Mouse (Mus musculus) spleen, adult 12 weeks (tissue): ENCODE measurements around the gene Fxr2.
A peak's percentile ranks its signal among the peaks of the same experiment; 100 is the strongest.

Source experiments
- DNase-seq: peaks from one replicate; pipeline ENCODE4 v3.0.0; 2022; ENCODE audit warnings: low spot score

Fxr2 gene

DNA sequence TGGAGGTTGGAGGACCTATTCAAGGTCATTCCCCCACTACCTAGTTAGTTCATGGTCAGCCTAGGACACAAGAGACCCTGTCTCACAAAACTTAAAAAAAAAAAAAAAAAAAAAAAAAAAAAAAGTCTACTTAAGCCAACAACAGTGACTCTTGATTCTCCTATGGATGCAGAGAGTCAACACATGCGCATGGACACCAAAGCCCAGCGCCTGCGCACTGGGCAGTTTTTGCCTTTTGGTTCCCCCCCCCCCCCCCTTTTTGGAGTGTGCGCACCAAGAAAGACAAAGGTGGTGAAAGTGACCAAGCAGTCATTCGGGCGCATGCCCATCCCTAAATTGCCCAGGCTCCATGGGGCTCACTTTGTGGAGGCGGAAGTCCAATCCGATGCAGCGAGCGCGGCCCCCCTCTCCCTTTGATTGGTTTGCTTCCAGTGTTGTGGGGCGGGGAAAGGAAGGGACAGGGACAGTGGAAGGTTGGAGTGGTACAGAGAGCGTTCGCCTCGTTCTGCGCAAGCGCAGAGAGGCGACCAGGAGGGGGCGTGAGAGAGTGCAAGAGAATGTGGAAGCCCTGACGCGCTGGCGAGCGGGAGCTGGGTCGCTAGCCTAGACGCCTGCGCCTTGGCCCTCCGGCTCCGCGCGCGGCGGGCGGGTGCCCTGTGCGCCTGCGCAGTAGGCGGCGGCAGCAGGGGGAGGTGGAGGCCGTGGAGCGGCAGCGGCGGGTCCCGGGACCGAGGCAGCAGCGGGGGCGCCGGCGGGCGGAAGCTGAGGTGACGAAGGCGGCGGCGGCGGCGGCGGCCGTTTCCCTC lies at the start of gene Fxr2:
TSS of gene Fxr2 (plus strand) at position 707 of the 806 bp plus-strand sequence.
- peak; percentile 100 for DNase-seq

GRCm38 (mm10) chr11:69584008-69584407 lies 48.8 kb upstream of the Fxr2 start:
- no peak for DNase-seq

GRCm38 (mm10) chr11:69584937-69585336 lies 47.9 kb upstream of the Fxr2 start:
- DNase-seq = no peak

GRCm38 (mm10) chr11:69585718-69586325 lies 47.0 kb upstream of the Fxr2 start:
- peak; percentile 47 for DNase-seq

DNA sequence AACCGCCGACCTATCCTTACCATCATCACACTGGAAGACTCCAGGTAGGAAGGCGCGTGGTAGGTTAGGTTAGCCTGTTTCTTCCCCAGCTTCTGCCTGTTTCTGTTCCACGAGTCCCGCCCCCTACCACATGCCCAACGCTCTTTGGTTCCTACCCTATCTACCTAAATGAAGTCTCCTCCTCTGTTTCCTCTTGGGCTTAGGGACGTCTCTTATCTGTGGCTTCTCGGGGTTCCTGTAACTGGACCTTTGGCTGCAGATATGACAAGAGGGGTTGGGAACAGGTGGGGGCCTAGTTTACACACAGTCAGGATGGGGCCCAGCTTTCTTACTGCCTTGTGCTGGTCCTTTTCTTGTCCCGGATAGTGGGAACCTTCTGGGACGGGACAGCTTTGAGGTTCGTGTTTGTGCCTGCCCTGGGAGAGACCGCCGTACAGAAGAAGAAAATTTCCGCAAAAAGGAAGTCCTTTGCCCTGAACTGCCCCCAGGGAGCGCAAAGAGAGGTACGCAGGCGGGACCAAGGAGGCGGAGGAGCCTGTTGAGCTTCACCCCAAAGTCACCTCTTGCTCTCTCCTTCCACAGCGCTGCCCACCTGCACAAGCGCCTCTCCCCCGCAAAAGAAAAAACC lies 43.5 kb upstream of the Fxr2 start:
- DNase-seq = no peak

DNA sequence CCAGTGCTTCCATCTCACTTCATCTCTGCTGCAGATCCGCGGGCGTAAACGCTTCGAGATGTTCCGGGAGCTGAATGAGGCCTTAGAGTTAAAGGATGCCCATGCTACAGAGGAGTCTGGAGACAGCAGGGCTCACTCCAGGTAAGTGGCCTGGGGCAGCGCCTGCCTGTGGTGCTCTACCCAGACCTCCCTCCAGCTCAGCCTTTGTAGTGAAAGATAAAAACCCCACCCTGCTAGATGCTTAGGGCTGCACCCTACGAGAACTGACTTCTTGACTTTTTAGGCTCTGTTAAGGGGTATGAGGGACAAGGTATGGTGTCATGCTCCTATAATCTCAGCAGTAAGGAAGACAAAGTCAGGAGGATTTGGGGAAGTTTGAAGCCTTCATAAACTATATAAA lies 42.2 kb upstream of the Fxr2 start:
- DNase-seq = no peak

DNA sequence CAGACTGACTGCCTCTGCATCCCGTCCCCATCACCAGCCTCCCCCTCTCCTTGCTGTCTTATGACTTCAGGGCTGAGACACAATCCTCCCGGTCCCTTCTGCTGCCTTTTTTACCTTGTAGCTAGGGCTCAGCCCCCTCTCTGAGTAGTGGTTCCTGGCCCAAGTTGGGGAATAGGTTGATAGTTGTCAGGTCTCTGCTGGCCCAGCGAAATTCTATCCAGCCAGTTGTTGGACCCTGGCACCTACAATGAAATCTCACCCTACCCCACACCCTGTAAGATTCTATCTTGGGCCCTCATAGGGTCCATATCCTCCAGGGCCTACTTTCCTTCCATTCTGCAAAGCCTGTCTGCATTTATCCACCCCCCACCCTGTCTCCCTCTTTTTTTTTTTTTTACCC lies 41.4 kb upstream of the Fxr2 start:
- no peak for DNase-seq

DNA sequence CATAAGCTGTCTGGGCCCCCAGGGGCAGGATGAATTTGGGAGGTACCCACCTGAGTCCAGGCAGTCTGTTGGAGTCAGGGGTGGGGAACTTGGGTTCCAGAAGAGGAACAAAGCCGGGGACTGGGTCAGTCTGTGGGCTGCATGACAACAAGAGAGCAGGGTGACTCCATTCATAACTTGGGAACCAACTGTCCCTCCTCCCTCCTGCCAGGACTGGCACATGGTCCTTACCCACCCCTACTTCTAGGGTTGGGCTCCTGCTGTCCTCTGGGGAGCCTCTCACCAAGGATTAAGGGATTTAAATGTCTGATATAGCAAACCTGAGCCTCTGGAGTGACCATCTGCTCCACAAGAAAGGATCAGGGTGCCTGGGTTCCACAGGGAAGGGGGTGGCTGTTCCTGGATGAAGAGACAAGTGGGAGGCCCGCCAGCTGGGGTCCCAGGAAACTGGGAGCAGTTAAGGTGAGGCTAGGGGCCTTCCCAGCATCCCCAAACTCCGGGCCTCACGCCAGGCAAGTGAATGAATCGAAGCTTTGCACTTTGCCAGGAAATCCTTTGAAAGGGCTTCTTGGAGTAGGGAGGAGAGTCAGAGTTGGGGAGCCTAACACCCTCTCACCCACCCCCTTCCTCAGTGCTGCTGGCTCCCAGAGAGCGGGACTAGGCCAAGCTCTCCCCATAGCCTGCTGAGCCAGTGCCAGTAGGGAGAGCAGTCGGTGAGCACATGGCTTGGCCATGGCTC lies 40.7 kb upstream of the Fxr2 start:
- DNase-seq = no peak

GRCm38 (mm10) chr11:69592799-69593198 lies 40.0 kb upstream of the Fxr2 start:
- DNase-seq = no peak

DNA sequence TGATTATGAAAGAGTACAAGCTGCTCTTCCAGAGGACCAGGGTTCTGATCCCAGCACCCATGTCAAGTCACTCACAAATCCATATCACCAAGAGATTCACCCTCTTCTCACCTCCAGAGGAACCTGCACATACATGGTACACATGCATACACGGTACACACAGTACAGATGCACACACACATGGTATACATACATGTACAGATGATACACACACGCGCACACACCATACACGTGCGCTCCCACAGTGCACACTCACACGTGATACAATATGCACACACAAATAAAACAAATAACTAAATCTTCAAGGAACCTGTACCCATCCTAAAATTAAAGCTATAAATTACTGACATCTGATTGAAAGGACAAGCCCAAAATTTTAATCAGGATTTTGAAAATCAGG lies 37.9 kb upstream of the Fxr2 start:
- no peak for DNase-seq

DNA sequence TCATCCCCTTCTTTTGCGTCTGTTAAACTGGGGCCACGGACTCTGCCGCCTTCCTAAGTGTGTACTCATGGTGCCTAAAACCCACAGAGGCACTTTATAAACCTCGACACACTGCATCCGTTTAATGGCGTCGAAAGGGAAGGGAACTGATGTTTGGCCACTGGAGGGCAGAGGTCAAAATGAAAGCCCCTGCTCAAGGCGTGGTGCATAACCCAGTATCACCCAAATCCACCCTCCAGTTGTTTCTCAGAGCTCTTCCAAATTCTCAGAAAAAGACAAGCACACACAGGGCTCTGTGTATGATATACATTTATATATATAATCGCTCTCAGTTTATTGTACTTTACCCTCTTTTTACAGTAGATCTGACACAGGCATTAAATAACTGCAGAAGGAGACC lies 33.4 kb upstream of the Fxr2 start:
- no peak for DNase-seq

DNA sequence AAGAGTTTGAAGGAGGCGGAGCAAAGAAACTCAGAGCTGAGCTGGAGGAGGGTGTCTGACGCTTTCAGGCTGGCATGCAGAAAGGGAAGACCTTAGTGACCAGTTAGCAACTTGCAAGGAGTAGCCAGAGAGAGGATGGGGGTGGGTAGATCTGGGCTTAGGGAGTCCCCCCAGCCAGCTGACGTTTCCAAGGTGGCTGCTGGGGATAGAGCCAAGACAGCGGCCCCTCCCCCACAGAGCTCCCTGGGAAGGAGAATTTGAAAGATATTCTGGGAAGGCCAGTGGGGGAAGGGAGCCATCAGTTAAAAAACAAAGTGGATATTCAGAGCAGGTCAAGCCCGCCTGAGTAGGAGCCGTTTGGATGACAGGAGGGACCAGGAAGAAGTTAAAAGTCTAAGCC lies 32.7 kb upstream of the Fxr2 start:
- no peak for DNase-seq

DNA sequence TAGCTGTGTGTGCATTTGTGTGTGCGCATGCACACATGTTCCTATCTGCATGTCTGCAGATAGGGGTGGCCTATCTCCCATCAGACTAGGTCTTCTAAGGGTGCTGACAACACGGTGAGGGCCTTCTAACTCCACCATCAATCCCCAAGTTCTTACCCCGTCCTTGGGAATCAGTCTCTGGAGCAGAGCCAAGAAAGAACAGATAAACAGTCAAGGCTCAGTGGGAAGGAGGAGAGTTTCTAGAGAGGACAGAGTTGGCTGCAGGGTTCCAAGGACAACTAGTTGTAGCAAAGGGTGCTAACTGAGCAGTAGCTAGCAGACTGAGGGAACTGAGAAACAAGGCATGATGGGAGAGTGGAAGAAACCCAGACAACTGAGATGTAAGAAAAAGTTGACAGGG lies 31.0 kb upstream of the Fxr2 start:
- DNase-seq = no peak

- no peak for DNase-seq
Measured at GRCm38 (mm10) chr11:69603516-69603915, 29.3 kb upstream of the Fxr2 start.

DNA sequence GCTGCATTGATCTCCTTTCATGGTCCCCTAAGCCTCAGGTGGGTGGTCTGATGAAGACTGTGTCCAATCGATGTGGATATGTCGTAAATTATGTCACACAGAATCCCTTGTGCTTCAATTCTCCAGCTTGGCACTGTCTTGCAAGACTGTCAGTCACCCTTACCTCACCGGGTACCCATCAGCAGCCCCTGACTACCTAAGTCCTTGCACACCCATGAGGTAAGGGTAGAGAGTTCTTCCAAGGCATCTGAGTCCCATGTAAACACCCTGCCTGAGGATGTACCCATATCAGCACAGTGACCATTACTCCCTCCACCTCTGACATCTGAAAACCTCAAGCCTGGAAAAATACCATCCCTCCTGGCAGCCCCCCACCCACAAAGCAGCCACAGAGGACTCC lies 28.4 kb upstream of the Fxr2 start:
- DNase-seq = no peak

DNA sequence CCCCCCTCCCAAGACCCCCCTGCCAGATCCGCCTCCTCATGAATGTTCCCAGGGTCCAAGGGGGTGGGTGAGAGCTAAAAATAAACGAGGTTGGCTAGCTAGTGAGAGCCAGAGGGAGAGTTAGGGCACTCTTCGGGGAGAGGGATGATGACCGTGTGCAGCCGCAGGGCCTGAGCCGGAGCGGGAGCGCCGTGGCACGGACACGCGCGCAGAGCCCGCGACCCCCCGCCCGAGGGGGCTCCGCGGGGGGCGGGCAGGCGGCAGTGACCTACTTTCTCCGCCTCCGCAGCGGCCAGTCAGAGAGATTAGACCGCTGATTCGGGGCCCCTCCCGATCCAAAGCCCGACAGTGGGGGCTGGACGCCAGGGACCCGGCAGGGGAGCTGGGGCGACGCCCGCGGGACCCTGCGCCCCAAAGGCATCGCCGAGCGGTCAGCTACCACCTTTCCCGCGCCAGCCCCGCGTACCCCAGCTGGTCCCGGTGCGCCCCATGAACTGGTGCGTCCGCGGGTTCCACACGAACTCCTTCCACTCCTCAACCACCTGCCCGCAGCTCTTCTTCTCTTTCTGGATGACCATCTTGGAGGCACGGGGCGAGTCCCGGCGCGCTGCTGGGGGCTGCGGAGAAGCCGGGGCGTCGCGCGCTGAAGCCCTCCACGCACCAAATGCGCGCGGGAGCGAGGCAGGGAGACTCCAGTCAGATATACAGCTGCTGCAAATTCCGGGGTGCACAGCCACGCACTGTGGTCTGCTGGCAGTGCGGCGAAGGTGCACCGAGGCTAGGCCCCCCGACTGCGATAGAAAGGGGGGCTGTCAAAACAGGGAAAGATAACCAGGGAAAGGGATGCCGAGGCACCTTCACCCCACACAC lies 27.8 kb upstream of the Fxr2 start:
- DNase-seq = no peak

DNA sequence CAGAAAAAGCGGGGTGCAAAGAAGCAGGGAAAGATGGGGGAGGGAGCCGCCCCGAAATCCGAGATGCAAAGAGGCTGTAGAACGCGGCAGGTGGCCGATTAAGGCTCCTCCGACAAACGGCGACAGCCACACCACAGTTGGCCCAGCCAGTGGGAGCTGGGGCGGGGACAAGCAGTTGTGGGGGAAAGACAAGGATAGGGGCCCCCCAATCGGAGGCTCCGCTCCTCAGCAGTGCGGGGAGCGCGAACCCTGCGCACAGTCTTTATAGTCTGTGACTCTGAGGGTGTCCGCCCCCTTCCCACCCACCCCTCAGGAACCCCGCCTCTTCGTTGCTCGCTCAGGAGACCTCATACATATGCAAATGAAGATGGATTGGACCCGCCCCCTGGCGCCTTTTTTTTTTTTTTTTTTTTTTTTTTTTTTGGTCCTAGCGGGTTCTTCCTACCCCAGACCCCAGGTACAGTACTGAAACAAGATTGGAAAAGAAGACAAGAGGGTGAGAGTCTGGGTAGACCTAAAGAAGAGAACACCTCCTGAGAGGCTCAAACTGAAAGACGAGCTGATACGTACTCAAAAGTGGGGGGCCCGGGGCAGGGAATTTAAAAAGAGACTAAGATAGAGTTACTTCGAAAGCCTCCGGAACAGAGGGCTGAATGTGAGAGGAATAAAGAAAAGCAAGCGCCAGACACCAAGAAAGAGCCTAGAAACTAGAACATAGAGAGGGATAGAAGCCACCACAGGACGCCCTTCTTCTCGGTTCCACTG lies 26.9 kb upstream of the Fxr2 start, which contains the start of gene Atp1b2:
TSS of gene Atp1b2 (minus strand) at position 217 of the 765 bp plus-strand sequence.
- peak; percentile 71 for DNase-seq

DNA sequence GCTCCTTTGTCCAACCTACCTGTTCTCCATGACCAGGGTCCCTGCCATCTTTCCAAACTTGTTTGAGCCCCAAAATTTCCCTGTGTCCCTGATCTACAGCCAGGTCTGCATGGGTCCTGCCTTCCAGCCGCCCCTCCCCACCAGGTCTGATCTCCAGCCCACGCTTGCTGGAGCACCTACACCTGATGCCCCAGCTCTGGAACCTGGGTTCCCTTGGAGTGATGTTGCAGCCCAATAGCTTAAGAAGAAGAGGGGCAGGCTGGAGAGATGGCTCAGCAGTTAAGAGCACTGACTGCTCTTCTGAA lies 26.3 kb upstream of the Fxr2 start:
- no peak for DNase-seq

DNA sequence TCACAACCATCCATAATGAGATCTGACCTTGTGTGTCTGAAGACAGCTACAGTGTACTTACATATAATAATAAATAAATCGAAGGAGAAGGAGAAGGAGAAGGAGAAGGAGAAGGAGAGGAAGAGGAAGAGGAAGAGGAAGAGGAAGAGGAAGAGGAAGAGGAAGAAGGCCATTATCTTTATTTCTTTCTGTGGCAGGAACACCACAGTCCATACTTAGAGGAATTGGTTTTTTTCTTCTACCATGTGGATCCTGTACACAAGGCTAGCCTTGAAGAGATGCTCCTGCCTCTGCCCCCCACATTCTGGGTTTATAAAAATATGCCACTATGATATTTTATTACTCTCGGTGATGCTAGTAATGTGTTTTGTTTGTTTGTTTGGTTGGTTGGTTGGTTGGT lies 26.0 kb upstream of the Fxr2 start:
- no peak for DNase-seq

GRCm38 (mm10) chr11:69608525-69608924 lies 24.3 kb upstream of the Fxr2 start:
- no peak for DNase-seq

GRCm38 (mm10) chr11:69609416-69609815 lies 23.4 kb upstream of the Fxr2 start:
- DNase-seq = no peak
